Mouse (Mus musculus) CD4-positive helper T cell, adult 2 months (primary cell): ENCODE data around the gene Ptpra.
"Not testable (repeated sequence)": the region's sequence is repeated elsewhere in the genome, so short reads cannot be mapped to it uniquely, and the experiment has no call there.

Source experiments
- DNase-seq: peaks from one replicate; pipeline ENCODE4 v3.0.0-alpha.2; 2012; ENCODE audit warnings: low read depth, missing footprints, low spot score

Ptpra gene

GRCm38 (mm10) chr2:130488002-130488401 lies 37.9 kb downstream of the Ptpra start:
- no peak for DNase-seq

DNA sequence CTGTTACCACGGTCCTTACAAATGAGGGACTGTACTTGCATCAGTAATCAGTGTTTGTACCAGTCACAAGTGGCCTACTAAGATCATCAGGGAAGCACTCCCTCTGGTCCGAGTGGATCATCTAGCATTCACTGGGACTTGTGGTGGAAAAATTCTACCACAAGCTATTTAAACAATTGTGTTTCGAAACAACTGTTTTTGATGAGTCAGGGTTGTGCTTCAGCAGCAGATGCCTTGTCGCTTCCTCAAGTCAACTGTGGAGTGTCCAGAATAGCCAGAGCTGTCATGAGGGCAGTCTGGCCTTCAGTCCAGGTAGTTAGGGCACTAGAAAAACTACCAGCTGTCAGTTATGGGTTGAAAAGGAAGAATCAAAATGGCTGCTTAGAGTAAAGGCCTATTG lies 38.5 kb downstream of the Ptpra start:
- DNase-seq: no peak

DNA sequence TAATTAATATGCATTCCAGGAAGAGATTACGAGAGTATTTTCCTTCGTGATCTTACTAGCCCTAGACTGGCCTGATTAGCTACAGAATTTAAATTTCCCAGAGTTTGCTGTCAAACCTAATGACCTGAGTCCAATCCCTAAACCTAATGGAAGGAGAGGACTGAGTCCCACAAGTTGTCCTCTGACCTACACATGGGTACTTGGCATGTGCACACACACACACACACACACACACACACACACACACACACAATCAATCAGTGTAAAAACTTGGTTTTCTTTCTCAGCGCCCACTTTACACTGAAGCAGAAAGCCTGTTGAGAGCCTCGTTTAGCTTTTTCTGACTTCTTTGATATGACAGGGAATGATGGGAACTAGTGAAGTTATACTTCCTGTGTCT lies 41.1 kb downstream of the Ptpra start:
- no peak for DNase-seq

DNA sequence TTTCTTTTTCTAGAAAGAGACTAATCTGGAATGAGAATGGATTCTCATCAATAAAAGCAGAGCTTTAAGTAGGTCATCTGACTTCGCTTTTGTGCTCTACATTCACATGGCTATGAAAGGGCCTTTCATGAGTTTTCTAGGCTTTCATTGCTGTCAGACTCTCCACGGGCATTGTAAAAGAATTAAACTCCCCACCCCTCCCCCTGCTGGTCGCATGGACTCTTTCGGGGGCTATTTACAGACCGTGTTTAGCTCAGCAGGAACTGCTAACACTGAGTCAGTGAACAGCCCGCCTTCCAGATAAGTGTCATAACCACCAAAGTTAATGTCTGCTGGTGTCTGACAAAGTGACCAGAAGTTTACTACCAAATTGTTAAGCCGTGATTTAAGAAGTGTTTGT lies 41.5 kb downstream of the Ptpra start:
- no peak for DNase-seq

DNA sequence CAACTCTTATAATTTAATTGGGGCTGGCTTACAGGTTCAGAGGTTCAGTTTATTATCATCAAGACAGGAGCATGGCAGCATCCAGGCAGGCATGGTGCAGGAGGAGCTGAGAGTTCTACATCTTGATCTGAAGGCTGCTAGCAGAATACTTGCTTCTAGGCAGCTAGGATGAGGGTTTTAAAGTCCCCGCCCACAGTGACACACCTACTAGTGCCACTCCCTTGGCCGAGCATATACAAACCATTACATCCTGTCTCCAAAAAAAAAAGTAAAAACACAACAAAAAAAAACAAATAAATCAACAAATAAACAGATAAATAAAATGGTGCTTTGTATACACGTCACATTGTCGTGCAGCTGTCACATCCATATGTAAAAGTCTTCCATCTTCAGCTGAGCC lies 45.0 kb downstream of the Ptpra start:
- not testable (repeated sequence) for DNase-seq

DNA sequence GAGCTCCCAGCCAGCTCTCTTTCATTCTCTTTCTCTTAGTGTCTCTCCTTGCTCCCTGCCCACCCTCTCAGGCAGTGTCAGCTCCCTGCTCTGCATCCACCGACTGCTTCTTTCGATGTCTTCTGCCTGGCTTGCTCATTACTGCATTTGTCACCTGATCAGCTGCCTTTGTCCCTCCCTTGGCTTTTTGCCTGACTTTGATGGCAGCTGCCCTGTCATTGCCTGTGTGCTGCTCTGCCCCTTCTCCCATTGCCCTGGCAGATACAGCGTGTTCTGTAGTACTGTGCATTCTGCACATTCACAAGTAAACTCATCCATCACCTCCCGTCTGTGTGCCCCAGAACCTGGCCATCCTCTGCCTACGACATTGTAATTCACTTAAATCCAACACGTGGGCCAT lies 46.0 kb downstream of the Ptpra start:
- no peak for DNase-seq

DNA sequence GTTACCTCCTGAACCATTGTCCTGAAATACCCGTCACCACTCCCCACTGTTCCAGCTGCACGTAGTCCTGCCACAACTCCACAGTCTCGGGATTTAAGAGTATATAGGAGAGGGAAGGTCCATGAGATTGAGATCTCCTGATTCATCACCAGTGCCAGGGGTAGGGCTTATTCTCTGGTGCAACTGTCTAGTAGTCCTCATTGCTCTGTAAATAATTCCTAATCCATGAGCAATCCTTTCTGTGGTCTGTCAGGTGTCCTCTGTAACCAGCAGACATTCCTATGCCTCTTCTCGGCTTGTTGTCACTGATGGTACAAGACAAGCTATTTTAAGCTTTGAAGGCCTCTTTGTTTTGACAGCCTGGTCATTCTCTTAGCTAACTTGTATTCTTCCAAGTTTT lies 46.9 kb downstream of the Ptpra start:
- no peak for DNase-seq

GRCm38 (mm10) chr2:130499546-130499945 lies 49.5 kb downstream of the Ptpra start:
- DNase-seq: no peak

GRCm38 (mm10) chr2:130501556-130501955 lies 51.5 kb downstream of the Ptpra start:
- peak; percentile 16 for DNase-seq

- DNase-seq: not testable (repeated sequence)
Observed at GRCm38 (mm10) chr2:130511616-130512015, 61.5 kb downstream of the Ptpra start.

DNA sequence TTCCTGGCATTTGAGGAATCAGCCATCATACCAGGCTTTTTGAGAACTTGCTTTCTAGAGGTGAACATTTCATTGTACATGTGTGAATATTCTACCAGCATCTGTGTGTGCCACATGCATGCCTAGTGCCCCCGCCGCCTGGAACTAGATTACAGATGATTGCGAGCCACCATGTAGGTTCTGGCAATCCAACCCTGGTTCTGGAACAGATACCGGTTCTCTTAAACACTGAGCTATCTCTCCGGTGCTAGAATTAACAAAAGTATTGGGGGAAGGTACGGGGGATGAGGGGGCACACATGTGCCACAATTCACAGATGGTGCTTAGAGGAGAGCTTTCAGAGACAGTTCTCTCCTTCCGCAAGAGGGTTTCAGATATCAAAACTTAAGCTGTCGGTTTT lies 63.8 kb downstream of the Ptpra start:
- no peak for DNase-seq

GRCm38 (mm10) chr2:130515791-130516190 lies 65.7 kb downstream of the Ptpra start:
- DNase-seq: no peak

GRCm38 (mm10) chr2:130521927-130522326 lies 71.8 kb downstream of the Ptpra start:
- no peak for DNase-seq

GRCm38 (mm10) chr2:130525480-130525879 lies 75.4 kb downstream of the Ptpra start:
- not testable (repeated sequence) for DNase-seq

GRCm38 (mm10) chr2:130528457-130528856 lies 78.4 kb downstream of the Ptpra start:
- DNase-seq: no peak

DNA sequence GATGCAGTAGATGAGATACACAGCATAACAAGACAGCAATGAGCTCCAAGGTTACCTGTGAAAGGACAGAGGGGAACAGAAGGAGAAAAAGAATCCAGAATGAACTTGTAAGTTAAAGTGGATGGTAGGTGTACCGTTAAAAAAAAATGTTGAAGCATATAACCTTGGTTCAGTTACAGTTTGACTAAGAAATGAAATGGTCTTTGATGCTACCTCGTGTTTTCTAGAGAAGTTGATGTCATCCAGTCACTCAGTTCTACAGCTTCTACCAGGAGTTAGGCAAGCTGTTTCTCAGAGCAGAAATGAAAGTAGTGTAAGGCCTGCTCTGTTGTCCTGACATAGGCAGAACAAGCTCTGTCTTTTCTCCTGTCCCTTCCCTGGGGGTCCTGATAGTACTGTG lies 79.2 kb downstream of the Ptpra start:
- DNase-seq: no peak

- DNase-seq: no peak
Observed at GRCm38 (mm10) chr2:130529925-130530324, 79.8 kb downstream of the Ptpra start.

DNA sequence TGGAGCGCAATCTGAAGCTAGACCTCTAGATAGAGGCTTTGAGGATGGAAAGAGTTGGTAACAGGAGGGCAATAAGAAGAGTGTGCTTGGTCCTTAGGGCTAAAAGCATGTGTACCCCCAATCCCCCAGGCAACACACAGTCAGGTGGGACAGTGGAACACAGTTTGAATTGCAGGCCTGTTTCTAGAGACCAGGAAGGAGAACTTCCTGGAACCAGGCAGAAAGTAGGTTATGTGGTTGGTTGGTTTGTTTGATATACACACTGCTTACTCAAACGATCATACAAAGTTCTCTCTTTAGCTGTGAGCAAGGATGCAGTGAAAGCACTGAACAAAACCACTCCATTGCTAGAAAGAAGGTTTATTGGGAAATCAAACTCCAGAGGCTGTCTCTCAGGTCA lies 82.1 kb downstream of the Ptpra start:
- DNase-seq: peak; percentile 6

- DNase-seq: no peak
Observed at GRCm38 (mm10) chr2:130535017-130535416, 84.9 kb downstream of the Ptpra start.

DNA sequence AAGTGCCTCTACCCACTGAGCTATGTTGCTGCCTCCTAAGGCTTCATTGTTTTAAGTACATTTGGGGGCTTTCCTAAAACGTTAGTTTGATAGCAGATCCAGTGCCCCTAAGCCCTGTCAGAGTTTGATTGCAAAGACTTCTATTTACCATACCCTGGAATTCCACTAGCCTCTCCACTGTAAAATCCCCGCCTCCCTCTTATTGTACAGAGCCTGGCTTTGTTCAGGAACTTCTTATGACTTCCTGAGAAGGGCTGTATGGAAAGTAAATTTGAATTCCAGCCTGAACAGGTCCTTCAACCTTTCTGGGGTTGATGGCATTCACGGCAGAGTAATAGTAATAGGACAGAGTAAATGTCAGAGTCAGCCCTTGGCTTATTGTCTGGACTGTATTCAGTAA lies 86.8 kb downstream of the Ptpra start:
- DNase-seq: no peak

GRCm38 (mm10) chr2:130538876-130539546 lies 88.9 kb downstream of the Ptpra start:
- DNase-seq: peak; percentile 66

- DNase-seq: peak; percentile 41
Observed at GRCm38 (mm10) chr2:130540266-130540665, 90.2 kb downstream of the Ptpra start.

GRCm38 (mm10) chr2:130546957-130547356 lies 96.9 kb downstream of the Ptpra start:
- no peak for DNase-seq

DNA sequence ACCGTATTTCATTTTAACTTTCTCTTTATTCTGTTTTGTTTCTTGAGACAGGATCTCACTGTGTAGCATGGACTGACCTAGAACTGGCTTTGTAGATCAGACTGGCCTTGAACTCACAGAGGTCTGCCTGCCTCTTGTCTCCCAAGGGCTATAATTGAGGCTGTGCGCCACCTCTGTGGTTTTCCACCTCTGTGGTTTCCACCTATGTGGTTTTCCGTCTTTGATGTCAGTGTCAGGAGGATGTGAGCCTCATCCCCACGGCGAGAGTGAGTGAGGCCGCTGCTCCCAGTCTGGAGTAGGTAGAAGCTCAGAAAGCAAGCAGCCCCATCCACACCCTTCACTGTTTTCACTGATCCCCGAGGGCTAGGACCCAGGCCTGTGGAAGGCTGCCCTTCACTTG lies 104.8 kb downstream of the Ptpra start:
- peak; percentile 68 for DNase-seq
